Mouse (Mus musculus) liver, embryonic 11.5 days (tissue): Measurements from ENCODE around the gene Bri3bp. TPM values are rescaled to one million over a fixed set of nuclear protein-coding genes. Genes with fewer than 3 reads are reported as not detected.
"Not testable (repeated sequence)": the region's sequence is repeated elsewhere in the genome, so short reads cannot be mapped to it uniquely, and the experiment has no call there.

Experiments used
- ATAC-seq: fragments of 200-750 bp; cut with Nextera tagmentation; replicated peaks from 2 replicates; pipeline ENCODE4 v1.8.0; 2017; ENCODE audit warnings: moderate number of reproducible peaks, mild to moderate bottlenecking, moderate TSS enrichment, moderate library complexity; ENCODE audit not compliant: low FRiP score
- DNase-seq: peaks from one replicate; pipeline ENCODE4 v3.0.0-alpha.2; 2017; ENCODE audit warnings: low spot score
- H3K27ac ChIP-seq: fragments of 300-500 bp; sonication (generic); 2 replicates; pipeline ENCODE4 v1.5.1; 2014; ENCODE audit warnings: mild to moderate bottlenecking, low read depth, low read length, control low read depth
- H3K27me3 ChIP-seq: fragments of 300-500 bp; sonication (generic); replicated peaks from 2 replicates; pipeline ENCODE4 v1.6.1; 2014; ENCODE audit warnings: low read length, mixed read lengths; ENCODE audit not compliant: control insufficient read depth, insufficient read depth
- H3K36me3 ChIP-seq: fragments of 300-500 bp; sonication (generic); 2 replicates; pipeline ENCODE4 v1.6.1; 2014; ENCODE audit warnings: mild to moderate bottlenecking, low read length, moderate library complexity, mixed read lengths; ENCODE audit not compliant: control insufficient read depth, insufficient read depth
- H3K4me1 ChIP-seq: fragments of 300-500 bp; sonication (generic); replicated peaks from 2 replicates; pipeline ENCODE4 v1.6.1; 2014; ENCODE audit warnings: low read length, mixed read lengths; ENCODE audit not compliant: control insufficient read depth, insufficient read depth
- H3K4me2 ChIP-seq: fragments of 300-500 bp; sonication (generic); 2 replicates; pipeline ENCODE4 v1.6.1; 2014; ENCODE audit warnings: mild to moderate bottlenecking, control low read depth, moderate library complexity
- H3K4me3 ChIP-seq: fragments of 300-500 bp; sonication (generic); 2 replicates; pipeline ENCODE4 v1.5.1; 2014; ENCODE audit warnings: low read depth, low read length, control low read depth
- H3K9ac ChIP-seq: fragments of 300-500 bp; sonication (generic); 2 replicates; pipeline ENCODE4 v1.6.1; 2014; ENCODE audit warnings: low read depth, low read length, control low read depth
- H3K9me3 ChIP-seq: fragments of 300-500 bp; sonication (generic); 2 replicates; pipeline ENCODE4 v1.6.1; 2016; ENCODE audit warnings: low read length, inconsistent platforms, mixed read lengths; ENCODE audit not compliant: control insufficient read depth
- WGBS: fragments of 180-500 bp; shearing (Covaris S2); extraction: QIAGEN DNeasy Blood & Tissue Kit; methylation state at CpG from one replicate; pipeline ENCODE4 v1.1.7; 2014; 5-methylcytosine and 5-hydroxymethylcytosine counted together
- polyA plus RNA-seq: library from polyadenylated mRNA; unstranded; fragments of >200 nt; fragmentation: Nextera tagmentation; extraction: Ambion mirVana; gene quantifications from 2 replicates; pipeline ENCODE4 v1.2.1, GENCODE M21; 2014

The Bri3bp gene
- polyA plus RNA-seq, 1 experiment from 2014 or later, result 67.9 TPM

DNA sequence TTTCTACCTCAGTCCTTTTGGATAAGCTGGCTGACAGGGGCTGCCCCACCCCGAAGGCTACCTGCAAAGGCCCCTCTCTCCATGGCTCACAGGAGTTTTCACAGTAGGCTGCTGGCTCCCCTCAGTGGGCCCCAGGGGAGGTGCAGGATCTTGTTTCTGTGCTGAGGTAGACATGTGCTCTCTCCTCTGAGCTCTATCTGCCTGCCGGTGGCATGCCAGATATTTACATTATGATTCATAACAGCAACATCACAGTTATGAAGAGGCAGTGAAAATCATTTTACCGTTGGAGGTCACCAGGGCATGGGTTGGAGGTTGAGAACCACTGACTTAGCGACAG is 46.7 kb downstream of the Bri3bp start:
- Histone ChIP-seq H3K27me3 (no peaks in the 10 kb centered on the region), H3K27ac (no peak overlapping the region), H3K4me2 (no peak overlapping the region), H3K9ac (no peak overlapping the region), H3K9me3 (no peaks in the 10 kb centered on the region), H3K36me3 (peaks cover 7% of the 10 kb centered on the region; the same call in 1 of the 2 replicates), H3K4me1 (no peaks in the 10 kb centered on the region; the same call in 1 of the 2 replicates), H3K4me3 (no peak overlapping the region)
- WGBS, result 70% methylated on average over 4 of the region's 4 CpGs
- no peak for DNase-seq
- ATAC-seq, result 0 out of 2 replicates have a peak, but pooled peaks have one; percentile 46

DNA sequence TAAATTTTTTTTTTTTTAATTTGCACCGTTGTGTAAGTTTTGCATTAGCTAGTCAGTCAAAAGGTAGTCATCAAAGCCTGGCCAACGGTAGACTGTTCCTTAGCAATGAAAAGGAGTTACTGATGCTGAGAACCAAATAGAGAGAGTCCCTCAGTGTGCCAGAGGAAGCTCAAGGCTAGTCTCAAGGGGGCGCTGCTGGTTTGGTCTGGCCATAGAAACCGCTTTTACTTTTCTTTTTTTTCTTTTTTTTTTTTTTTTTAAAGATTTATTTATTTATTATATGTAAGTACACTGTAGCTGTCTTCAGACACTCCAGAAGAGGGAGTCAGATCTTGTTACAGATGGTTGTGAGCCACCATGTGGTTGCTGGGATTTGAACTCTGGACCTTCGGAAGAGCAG is 47.6 kb downstream of the Bri3bp start:
- not testable (repeated sequence) for ATAC-seq, H3K36me3 ChIP-seq
- WGBS, result 88% methylated on average over 5 of the region's 5 CpGs

DNA sequence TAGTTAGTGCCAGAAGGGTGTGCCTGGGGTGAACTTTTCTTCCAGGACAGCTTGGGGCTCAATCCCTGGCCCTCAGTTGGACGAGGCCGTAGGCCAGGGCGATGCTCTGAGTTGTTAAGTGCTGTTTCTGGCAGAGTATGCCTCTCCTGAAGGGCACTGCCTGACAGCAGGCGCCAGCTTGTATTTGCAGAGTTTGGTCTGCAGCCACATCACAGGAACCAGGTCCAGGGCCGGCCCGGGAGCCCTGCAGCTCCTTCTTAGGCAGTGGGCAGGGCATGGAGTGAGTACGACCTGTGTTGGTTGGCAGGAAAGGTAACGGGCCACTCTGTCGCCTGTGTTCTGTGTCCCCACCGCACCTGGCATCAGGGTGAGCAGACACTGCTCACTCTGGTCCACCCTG is 49.7 kb downstream of the Bri3bp start:
- 92% methylated on average over 10 of the region's 10 CpGs for WGBS
- Histone ChIP-seq H3K4me1 (no peaks in the 10 kb centered on the region; the same call in 1 of the 2 replicates), H3K27ac (no peak overlapping the region), H3K4me3 (no peak overlapping the region), H3K4me2 (no peak overlapping the region), H3K36me3 (no peaks in the 10 kb centered on the region), H3K9me3 (no peaks in the 10 kb centered on the region), H3K9ac (no peak overlapping the region), H3K27me3 (no peaks in the 10 kb centered on the region)
- ATAC-seq (no peak), DNase-seq (no peak)

More for the DNA sequence above, 47.6 kb downstream of the Bri3bp start:
- H3K4me2 ChIP-seq, H3K27me3 ChIP-seq, DNase-seq, H3K9ac ChIP-seq, H3K4me3 ChIP-seq, H3K9me3 ChIP-seq, H3K4me1 ChIP-seq, H3K27ac ChIP-seq: not testable (repeated sequence)

DNA sequence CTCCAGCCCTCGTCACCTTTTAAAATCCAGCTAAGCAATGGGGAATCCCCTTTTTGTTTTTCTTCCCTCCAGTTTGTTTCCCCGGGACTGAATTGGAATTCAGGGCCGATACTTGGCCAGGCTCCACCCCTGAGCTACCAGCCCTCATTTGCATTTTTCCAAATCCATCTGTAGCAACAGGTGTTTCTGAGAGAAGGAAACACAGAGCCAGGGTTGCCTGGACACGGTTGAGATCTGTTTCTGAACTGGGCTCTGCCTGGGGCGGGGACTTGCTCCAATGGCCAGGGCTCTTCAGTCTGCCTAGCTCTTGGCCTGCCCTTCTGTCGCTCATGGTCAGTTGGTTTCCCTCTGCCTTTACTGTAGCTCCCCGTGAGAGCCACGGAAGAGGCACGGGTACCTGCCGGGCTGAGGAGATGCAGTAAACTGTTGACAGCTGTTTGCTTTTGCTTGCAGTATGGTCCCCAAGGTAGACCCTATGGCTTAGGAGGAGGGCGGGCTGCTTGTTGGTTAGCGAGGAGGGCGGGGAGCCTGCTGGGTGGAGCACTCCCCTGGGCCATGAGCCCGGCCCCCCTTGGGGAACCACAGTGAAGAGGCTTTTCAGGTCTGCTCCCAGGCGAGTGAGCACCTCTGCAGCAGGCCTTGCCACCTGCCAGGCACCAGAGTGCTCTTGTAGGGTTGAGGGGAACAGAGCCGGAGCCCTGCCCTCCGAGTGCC is 51.2 kb downstream of the Bri3bp start:
- no peaks in the 10 kb centered on the region; the same call in 1 of the 2 replicates for H3K4me1 ChIP-seq
- no peaks in the 10 kb centered on the region for H3K36me3 ChIP-seq
- H3K9me3 ChIP-seq, result no peaks in the 10 kb centered on the region
- DNase-seq (no peak), ATAC-seq (no peak)
- no peak overlapping the region for H3K27ac ChIP-seq
- no peak overlapping the region for H3K9ac ChIP-seq
- no peaks in the 10 kb centered on the region for H3K27me3 ChIP-seq
- H3K4me3 ChIP-seq, result no peak overlapping the region
- WGBS, result 74% methylated on average over 17 of the region's 17 CpGs
- H3K4me2 ChIP-seq, result no peak overlapping the region

GRCm38 (mm10) chr5:125493093-125493423 is 51.7 kb downstream of the Bri3bp start:
- no peak overlapping the region for H3K27ac ChIP-seq
- 84% methylated on average over 5 of the region's 5 CpGs for WGBS
- H3K9ac ChIP-seq, result no peak overlapping the region
- H3K4me1 ChIP-seq, result no peaks in the 10 kb centered on the region
- no peak for ATAC-seq
- H3K27me3 ChIP-seq, result no peaks in the 10 kb centered on the region
- no peak overlapping the region for H3K4me3 ChIP-seq
- no peaks in the 10 kb centered on the region for H3K9me3 ChIP-seq
- H3K36me3 ChIP-seq, result no peaks in the 10 kb centered on the region
- no peak overlapping the region for H3K4me2 ChIP-seq
- no peak for DNase-seq

GRCm38 (mm10) chr5:125495655-125496054 is 54.3 kb downstream of the Bri3bp start:
- H3K27ac ChIP-seq, result no peak overlapping the region
- no peaks in the 10 kb centered on the region for H3K9me3 ChIP-seq
- no peak overlapping the region for H3K4me3 ChIP-seq
- no peaks in the 10 kb centered on the region for H3K27me3 ChIP-seq
- H3K36me3 ChIP-seq, result no peaks in the 10 kb centered on the region
- DNase-seq (no peak), ATAC-seq (no peak)
- no peak overlapping the region for H3K9ac ChIP-seq
- H3K4me1 ChIP-seq, result no peaks in the 10 kb centered on the region
- WGBS, result 91% methylated on average over 10 of the region's 10 CpGs
- H3K4me2 ChIP-seq, result no peak overlapping the region

- no peak overlapping the region for H3K9ac ChIP-seq
- no peak overlapping the region for H3K4me3 ChIP-seq
- 67% methylated on average over 12 of the region's 12 CpGs for WGBS
- H3K27me3 ChIP-seq, result no peaks in the 10 kb centered on the region
- no peaks in the 10 kb centered on the region for H3K9me3 ChIP-seq
- H3K4me1 ChIP-seq, result no peaks in the 10 kb centered on the region
- ATAC-seq (peak; percentile 71), DNase-seq (peak; percentile 50)
- no peak overlapping the region for H3K4me2 ChIP-seq
- H3K36me3 ChIP-seq, result no peaks in the 10 kb centered on the region
- H3K27ac ChIP-seq, result no peak overlapping the region
These were observed 56.6 kb downstream of the Bri3bp start for GRCm38 (mm10) chr5:125497821-125498600.

DNA sequence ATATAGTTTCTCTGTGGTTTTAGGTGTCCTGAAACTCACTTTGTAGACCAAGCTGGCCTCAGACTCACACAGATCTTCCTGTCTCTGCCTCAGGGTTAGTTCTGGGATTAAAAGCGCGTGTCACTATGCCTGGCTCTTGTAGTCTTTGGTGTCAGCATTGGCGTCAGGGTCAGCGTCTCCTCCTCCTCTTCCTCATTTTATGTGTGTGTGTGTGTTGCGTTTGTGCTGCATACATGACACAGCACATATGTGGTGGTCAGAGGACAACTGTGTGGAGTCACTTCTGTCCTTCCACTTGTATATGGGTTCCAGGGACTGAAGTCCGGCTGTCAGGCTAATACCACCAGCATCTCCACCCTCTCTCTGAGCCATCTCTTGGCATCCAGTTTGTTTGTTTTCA is 60.1 kb downstream of the Bri3bp start:
- ATAC-seq (no peak), DNase-seq (no peak)
- Histone ChIP-seq H3K27me3 (no peaks in the 10 kb centered on the region), H3K27ac (no peak overlapping the region), H3K4me2 (no peak overlapping the region), H3K9ac (no peak overlapping the region), H3K4me1 (no peaks in the 10 kb centered on the region), H3K9me3 (no peaks in the 10 kb centered on the region), H3K36me3 (peaks cover 3% of the 10 kb centered on the region; the same call in 1 of the 2 replicates), H3K4me3 (no peak overlapping the region)
- WGBS, result 73% methylated on average over 6 of the region's 6 CpGs

DNA sequence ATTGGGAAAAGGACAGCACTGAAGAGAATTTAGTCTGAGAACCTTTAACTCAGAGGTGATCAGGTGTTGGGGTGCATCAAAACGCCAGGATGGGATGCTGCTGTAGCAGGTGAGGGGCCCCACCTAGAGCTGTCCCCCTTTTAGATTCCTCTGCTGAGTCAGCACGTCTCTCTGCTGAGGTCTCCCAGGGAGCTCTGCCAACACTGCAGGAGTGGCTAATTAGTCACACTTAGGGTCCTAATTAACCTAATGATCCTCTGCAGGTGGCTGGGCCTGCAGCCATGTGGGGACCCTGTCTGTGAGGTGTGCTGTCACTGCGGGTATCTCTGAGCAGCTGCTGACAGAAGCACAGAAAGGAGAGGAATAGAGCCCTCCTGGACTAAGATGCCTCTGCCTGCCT is 60.8 kb downstream of the Bri3bp start:
- Histone ChIP-seq H3K9me3 (no peaks in the 10 kb centered on the region), H3K27ac (no peak overlapping the region), H3K9ac (no peak overlapping the region), H3K36me3 (peaks cover 6% of the 10 kb centered on the region; the same call in 1 of the 2 replicates), H3K4me3 (no peak overlapping the region), H3K4me1 (no peaks in the 10 kb centered on the region), H3K27me3 (no peaks in the 10 kb centered on the region), H3K4me2 (no peak overlapping the region)
- ATAC-seq (no peak), DNase-seq (no peak)
- WGBS, result 67% methylated on average over 3 of the region's 3 CpGs
